Mouse (Mus musculus) activated CD4-positive, CD25-positive, alpha-beta regulatory T cell, adult 4 months (primary cell): ENCODE data around the gene Ppip5k2. TPM values are rescaled to one million over a fixed set of nuclear protein-coding genes. Genes with fewer than 3 reads are reported as not detected.
"Not testable (repeated sequence)": the region's sequence is repeated elsewhere in the genome, so short reads cannot be mapped to it uniquely, and the experiment has no call there.

Source experiments
- ATAC-seq: one replicate; pipeline ENCODE4 v1.8.0; 2017
- polyA plus RNA-seq, 2 experiments: library from polyadenylated mRNA; unstranded; fragments of 100-300 nt; shearing (Covaris generic); gene quantifications; one replicate each; pipeline ENCODE4 v1.2.1; 2017

Gene Ppip5k2
- 10 to 100 TPM; 29.4 to 30.9 TPM for polyA plus RNA-seq

DNA sequence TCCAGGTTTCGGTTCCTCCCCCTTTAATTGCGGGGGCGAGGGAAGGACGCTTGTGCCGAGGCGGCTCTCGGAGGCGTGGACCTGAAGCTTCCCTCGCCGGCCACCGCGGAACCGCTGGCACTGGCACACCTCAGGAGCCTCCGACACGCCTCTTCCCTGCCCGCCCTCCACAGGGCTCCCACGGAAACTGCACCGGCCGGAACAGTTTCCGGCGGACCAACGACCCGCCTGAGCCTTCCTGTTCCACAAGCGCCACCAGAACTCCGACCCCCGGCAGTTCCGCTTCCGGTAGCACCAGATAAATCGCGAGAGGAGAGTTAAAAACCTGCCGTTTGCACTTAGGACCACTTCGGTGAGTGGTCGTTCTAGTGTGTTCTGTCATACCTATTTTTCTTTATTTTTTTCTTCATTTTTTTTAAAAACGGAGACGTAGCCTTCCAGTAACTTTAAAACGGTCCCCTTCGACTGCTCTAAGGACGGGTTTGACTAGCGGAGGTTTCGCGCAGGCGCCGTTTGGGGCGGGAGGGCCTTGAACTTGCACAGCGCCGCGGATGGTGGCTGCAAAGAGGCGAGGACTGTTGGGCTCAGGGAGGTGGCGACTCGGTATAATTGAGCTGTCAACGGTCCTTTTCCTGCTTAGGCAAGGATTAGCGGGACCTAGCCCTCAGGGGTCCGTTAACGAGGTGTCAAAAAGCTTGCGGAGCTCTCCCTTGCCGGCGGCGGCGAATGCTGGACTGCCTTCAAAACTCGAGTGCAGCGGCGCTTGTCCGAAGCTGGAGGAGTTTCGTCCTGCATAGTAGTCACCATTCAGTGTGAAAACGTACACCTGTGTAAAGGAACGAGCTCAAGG lies at the start of gene Ppip5k2, which contains the start of gene Gin1:
TSS of gene Ppip5k2 (minus strand) at position 508 of the 850 bp plus-strand sequence.
TSS of gene Gin1 (plus strand) at position 269 of the 850 bp plus-strand sequence.
- peak; percentile 89 for ATAC-seq

DNA sequence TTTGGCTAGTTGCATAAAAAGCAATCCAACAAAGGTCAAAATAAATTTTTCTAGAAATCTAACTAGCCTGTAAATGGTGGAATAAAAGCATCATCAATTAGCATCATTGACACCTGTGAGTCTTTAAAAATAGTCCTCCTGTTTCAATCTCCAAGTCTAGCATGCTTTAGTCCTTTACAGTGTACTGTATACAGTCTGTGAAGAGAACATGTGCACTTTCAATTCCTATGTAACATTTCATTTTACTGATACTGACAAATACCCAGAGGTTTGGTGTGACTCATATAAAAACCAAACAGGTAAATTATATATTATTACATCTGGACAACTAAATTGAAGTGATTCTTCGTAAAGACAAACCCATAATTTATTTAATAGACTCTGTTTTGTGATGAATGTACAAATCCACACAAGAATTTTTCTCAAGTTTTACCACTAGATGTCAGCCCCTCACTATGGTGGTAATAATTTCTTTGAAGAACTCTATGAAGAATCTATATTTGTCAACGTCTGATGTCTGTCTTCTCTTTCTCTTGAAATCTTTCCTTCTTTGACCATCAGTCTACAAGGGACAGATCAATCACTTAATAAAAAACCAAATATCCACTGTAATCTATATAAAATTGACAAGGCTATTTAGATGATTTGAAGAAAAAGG lies 39.2 kb upstream of the Ppip5k2 start:
- ATAC-seq = peak; percentile 54

DNA sequence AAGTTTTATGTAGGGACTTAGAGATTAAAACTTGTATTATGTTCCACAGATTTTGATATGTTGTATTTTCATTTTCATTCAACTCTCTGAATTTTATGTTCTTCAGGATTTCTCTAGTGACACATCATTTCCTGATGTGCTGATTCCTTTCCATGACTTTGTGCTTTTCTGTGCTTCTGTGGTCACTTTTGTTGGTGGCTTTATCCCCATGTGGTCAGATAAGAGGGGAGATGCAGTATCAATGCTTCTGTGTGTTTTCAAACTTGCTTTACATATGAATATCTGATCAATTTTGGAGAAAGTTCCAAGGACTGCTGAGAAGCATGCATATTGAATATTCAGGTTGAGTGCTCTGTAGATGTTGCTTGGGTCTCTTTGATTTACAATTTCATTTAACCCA lies 34.3 kb upstream of the Ppip5k2 start:
- no peak for ATAC-seq

DNA sequence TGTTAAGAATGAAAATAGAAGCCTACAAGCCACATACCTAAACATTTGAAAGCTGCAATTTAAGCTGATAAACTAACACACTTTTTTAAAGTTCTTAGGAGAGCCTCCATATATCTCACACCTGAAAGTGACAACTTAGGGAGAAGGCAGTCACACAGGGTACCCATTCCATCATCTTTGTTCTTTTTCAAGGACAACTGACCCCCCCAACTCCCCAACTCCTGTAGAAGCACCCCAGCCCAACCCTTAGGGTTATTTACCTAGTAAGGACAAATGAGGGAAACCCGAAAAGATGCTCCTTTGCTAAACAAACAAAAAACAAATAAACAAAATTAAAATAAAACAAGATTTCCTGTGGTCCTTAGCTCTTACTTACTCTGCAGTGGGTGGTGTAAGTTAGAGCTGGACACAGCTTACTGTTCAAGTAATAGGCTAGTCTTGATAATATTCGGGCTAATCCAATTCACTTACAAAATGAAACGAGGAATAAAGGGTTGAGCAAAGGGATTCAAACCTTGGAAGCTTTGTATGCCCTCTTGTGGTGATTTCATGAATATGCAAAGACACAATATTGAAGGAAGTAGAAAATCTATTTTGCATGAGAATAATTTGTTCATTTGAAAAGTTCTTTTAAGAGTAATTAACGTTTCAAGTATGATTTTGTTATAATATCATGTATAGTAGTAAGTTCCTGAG lies 32.1 kb upstream of the Ppip5k2 start:
- ATAC-seq = no peak

DNA sequence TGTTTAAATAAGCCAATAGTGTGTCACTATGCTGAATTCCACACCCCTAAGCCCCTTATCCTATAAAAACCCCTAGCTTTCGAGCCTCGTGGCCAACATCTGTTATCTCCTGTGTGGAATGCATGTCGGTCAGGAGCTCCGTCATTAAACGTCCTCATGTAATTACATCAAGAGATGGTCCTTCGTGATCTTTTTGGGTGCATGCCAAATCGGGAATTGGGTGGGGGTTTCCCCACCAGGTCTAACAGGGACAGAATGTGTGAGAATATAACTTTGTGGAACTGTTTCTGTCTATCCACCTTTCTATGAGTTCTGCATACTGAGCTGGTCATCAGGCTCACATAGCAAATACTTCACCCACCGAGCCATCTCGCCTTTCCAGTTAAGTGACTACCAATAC lies 25.7 kb upstream of the Ppip5k2 start:
- no peak for ATAC-seq

DNA sequence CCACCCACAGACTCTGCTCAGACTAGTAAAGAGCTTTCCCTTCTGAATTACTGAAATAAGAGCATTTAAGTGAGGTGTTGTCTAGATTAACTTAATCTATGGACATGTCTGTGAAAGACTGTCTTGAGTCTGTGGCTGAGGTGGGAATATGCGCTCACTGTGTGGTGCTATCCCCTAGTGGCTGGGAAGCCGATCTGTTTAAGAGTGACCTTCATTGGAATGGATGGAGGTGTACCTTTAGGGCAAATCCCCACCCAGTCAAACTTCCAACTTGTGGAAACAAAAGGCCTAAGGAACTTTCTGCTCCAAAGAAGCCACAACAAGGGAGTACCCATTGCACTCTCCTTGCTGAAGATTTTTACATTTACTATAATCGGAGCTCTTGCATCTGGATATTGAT lies 23.9 kb upstream of the Ppip5k2 start:
- no peak for ATAC-seq

DNA sequence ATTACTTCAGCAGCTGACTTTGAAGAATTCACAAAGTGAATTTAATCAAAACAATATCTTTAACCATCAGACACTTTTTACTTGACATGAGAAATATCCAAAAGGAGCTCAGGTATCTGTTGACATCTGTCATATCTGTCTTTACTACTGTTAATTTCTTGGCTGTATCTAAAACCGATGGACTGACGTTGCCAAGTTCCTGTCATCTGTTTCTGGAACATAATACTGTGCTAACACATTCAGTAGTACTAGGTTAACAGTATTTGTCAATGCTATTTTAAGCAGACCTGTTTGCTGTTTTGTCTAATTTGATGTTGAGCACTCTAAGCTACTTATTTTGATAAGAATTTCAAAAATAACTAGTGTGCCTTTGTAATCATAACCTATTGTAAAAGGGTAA lies 18.3 kb upstream of the Ppip5k2 start:
- no peak for ATAC-seq

DNA sequence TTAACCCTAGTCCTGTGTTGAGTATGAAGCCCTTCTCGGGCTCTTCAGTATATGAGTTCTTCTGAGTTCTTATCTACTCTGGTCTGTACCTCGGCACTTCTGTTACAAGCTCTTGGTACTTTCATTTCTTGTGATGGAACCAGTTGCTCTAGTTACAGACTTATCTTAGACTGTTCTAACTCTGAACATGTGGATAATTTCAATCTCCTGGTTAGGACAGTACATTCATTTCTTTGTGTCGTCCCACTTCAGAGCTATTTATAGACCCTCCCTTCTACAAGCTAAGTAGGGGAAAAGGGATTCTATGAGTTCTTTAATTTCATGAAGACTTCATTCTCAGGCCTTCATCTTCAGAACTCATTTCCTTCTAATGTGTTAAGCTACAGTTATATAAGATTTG lies 17.5 kb upstream of the Ppip5k2 start:
- ATAC-seq = no peak

DNA sequence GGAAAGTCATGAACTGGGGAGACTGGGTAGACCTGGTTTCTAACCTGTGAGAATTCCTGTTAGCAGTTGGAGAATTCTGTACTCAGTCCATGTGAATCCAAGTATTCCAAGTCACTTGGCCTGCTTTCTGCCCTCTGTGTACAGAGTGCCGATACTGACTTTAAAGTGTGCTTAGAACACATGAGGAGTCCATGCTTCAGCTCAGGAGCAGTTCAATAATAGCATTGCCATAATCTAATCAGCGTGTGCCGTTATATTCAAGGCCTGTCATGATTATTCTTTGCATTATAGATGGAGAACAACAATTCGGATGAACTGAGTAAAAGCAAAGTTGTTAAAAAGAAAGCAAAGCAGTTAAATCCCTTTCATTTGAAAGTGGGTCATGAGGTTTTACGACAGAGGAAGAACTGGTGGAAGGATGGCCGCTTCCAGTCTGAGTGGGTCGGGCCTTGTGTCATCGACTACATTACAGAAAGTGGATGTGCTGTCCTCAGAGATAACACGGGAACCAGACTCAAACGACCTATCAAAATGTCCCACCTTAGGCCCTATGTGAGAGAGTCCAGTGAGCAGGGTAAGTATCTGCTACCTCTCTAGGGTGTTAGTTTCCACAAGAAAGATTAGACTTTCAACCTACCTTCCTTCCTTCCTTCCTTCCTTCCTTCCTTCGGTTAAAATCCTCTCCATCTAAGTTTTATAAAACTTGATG lies 15.6 kb upstream of the Ppip5k2 start:
- no peak for ATAC-seq

DNA sequence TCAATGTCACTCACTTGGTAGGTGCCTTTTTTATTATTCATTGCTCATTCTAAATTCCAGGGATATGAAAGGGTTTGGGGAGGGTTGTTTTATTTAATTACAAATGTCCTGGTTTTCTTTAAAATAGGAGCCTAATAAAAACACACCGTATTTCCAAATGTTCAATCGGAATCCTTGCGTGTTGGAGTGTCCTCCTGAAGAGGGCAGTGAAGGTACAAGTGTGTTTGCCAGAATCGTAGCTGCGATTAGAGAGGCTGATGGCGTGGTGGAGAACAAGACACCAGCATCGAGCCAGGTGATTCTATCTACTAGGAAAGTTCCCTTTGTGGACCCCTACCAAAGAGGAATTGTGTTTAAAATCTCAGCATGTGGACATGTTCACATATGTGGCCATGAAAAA lies 14.7 kb upstream of the Ppip5k2 start:
- no peak for ATAC-seq

DNA sequence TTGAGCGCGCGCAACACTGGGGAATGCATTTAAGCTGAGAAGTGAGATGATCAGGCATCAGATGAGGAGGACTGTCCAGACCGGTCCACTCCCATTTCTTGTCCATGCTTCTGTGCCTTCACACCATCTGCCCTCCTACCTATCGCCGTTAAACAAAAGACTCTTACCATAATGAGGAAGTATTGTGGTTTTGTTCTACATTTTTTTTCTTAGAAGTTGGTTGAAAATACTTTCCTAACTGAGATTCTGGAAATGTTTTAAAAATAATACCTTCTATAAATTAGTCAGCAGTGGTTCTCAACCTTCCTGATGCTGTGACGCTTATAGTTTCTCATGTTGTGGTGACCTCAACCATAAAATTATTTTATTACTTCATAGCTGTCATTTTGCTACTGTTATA lies 11.5 kb upstream of the Ppip5k2 start:
- no peak for ATAC-seq

DNA sequence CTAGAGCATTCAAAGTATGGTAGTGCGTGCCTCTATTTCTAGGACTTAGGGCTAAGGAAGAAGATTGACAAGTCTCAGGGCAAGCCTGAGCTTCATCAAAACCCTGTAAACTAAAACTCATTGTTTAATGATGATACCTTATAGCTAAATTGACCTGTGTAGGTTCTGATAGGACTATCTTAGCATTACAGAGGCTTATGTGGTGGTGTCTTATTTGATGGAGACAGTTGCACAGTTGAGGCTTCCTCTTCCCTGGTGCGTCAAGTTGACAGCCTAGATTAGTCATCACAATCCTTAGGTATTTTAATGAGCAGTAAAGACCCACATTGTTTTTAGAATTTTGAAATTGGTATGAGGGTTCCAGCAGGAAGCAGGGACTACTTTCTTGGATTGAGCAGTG lies 3.8 kb upstream of the Ppip5k2 start:
- ATAC-seq = no peak

DNA sequence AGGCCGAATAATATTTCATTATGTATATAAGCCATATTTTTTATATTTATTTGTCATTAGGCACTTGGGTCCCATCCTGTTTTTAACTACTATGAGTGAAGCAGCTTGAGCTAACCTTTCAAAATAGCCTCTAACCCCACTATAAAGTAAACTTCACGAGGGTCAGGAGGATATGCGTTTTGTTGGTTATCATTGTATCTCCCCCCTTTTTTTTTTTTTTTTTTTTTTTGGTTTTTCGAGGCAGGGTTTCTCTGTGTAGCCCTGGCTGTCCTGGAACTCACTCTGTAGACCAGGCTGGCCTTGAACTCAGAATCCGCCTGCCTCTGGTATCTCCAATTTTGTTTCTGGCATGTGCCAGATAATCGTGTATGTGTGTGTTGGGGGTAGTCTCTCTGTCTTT lies 3.2 kb upstream of the Ppip5k2 start:
- no peak for ATAC-seq

DNA sequence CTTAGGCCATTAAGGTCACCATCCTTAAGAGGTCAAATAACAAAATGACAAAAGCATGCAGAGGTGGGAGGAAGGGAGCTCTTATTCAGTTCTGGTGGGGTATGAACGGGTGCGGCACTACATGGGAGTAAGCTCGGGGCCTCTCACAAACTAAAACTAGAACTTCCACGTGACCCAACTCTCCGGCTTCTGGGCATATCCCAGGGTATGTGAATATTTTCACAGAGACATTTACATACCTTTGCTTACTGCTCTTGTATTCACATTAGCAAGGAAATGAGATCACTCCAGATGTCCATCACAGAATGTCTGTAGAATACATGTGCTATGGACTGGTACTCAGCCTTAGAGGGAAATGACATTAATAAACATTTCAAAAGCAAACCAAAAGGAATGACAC lies 1.5 kb upstream of the Ppip5k2 start:
- ATAC-seq = no peak

DNA sequence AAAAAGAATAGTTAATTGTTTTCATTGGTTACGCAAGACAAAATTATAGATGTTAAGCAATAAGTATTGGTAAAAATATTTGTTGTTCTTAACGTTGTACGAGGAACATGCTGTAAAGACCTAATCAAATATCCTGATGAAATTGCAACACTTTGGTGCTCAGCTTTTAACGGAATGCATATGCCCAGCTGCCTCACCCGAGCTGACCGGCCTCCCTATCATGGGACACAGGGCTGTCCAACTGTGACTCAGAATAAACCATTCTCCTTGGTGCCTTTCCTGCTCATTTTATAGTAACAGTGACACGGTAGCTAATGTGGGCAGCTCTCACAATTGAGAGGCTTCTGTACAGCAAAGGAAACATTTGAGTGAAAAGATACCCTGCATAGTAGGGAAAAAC lies 907 bp upstream of the Ppip5k2 start:
- ATAC-seq = no peak

DNA sequence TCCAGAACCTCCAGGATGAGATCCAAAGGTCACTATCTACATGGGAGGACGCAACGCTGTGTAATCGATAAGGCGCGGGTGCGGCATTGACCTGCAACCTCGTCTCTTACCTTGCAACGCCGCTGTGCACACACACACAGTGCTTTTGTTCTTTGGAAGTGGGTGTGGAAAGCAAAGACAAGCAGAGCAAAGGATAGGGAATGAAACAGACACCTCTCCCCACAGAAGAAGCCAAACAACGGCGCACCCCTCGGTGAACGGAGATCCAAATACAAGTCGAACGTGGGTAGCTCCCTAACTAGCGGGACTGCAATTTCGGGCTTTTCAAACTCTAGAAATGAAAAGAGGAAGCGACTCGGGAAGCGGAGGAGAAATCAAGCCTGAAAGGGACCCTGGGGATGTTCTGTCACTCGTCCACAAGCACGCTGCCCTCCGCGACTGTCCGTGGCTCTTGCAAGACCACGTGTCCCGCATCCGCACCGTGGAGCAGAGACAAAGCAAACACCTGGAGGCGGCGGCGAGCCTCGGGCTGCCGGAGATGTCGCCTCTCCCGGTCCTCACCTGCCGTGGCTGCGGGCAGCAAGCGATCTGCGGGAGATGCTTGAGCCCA lies 812 bp downstream of the Ppip5k2 start:
- peak; percentile 1 for ATAC-seq

DNA sequence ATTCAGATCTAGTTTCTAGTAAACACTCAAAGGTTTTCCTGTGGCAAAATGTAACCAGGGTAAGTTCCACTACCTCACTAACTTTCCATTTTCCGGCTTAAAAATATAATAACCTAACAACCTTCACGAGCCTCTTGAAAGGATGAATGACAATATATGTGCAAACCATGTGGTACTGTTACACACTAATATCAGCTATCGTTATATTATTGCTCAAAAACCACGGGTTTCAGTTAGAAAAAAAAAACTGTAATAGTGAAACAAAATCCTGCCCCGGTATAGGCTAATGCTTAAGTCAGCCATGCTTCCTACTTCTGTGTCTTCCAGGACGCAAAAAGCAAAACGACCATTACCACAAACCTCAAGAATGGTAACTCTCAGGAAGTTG lies 1.3 kb downstream of the Ppip5k2 start:
- ATAC-seq = peak; percentile 30

DNA sequence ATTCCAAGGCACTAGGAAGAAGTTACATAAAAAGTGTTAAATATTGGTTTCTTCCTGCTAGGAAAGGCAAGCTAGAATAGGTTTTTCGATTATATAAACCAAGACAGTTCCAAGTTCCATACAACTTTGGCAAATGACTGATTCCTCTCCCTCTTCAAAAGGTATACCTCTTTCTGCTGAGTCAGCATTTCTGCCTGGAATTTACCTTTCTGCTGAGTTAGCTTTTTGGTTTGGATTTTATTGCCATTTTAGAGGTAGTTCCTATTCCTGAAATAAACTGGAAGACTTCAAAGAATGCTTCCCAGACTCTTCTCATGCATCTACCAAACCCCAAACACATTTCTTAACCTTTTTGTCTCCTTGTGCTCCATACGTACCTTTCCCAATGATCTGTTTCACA lies 2.1 kb downstream of the Ppip5k2 start:
- ATAC-seq = no peak

DNA sequence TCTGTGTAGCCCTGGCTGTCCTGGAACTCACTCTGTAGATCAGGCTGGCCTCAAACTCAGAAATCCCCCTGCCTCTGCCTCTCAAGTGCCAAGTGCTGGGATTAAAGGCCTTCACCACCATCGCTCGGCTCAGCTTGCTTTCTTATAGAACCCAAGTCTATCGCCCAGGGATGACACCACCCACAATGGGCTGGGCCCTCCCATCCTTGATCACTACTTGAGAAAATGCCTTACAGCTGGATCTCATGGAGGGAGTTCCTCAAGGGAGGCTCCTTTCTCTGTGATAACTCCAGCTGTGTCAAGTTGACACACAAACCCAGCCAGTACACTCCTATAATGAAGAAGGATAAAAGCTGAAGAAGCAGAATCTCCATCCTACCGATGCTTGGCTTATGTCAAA lies 4.5 kb downstream of the Ppip5k2 start:
- ATAC-seq = not testable (repeated sequence)

DNA sequence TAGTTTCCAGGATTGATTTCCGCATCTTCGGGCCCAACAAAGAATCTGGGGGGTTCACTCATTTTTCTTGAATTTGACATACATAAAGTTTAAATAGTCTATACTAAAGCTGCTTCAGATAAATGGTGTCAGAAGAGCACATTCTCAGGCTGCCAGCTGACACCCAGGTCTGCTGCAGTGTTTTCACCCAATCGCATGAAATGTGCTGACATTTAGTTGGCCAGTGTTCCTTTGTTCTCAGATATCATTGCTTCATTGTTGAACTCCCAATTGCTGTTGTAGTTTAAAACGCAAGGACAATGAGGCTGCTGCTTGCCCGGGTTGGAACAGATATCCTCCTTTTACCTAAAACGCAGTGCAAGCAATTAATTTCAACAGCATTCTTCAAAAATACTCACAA lies 8.7 kb downstream of the Ppip5k2 start:
- no peak for ATAC-seq

DNA sequence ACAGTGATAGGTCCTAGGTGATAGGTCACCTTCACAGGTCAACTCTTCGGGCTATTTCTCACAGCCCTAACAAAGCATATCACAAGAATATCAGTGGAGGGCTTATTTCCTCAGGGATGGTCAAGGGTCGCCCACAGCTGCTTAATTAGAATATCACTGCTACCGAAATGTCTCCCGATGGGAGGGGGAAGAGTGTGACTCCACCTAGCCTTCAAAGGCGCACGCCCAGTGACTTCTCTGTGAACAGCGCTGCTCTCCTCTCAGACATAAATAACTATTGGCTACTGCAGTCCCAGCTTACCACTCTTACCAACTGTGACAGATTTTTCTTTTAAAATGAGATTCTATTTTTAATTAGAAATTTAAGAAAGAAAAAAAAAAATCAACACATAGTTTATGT lies 9.6 kb downstream of the Ppip5k2 start:
- ATAC-seq = no peak

DNA sequence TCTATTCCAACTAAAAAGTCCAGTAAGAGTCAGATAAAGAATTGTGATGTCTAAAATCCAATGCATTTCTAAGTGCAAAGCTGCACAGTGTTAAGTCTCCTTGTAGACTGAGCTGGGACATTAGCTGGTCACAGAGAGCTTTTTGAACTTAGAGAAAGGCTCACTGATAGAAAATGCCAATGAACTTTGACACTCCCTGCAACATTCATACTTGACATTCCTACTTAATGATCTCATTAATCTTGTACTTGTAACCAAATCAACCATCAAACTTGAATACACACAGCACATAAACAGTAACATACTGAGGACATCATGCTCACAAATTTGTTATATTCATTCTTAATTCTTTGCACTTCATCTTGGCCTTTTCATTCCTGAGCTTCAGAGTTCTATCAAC lies 10.4 kb downstream of the Ppip5k2 start:
- no peak for ATAC-seq

DNA sequence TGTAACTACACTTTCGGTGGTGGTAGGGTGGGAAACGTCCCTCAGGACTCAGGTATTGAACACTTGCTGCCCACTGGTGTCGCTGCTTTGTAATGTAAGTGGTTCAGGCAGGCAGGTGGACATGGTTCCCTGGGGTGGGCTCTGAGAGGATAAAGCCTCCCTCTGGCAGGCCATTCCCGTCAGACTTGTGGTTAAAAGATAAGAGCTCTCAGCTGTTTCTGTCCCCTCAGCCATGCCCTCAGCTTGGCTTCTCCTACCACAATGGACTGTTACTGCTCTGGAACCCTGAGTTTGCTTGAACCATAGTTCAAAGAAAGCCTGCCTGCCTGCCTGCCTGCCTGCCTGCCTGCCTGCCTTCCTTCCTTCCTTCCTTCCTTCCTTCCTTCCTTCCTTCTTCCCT lies 15.8 kb downstream of the Ppip5k2 start:
- no peak for ATAC-seq
